ENCODE assay signal across 8 mouse cellular contexts in genomic region chr12:55354904-55355303, GRCm38 (mm10). TPM values are rescaled to one million over a fixed set of nuclear protein-coding genes. Genes with fewer than 3 reads are reported as not detected.
DNase-seq lines count a peak whose midpoint lies in the region; ATAC-seq and TF ChIP-seq lines count a peak whose summit lies in the region.

No protein-coding gene starts in this region.

- no peak for TF ChIP-seq POLR2A in kidney, adult 2 months (IDR thresholded peaks at IDR 0.05; ENCODE audit: low read depth, low read length)

- H3K27me3 ChIP-seq in E14TG2a.4 (ENCODE audit: insufficient read depth, low read length), result no peaks in the 10 kb centered on the region
- H3K27me3 ChIP-seq in forebrain, embryonic 16.5 days (replicated peaks; ENCODE audit: control insufficient read depth, insufficient read depth, low read length), result no peaks in the 10 kb centered on the region
- H3K27me3 ChIP-seq in kidney, adult 2 months (replicated peaks; ENCODE audit: control insufficient read depth, insufficient read depth, low read length), result no peaks in the 10 kb centered on the region
- H3K27me3 ChIP-seq in liver, postnatal 0 days (ENCODE audit: insufficient read depth, low read length), result peaks cover 72% of the 10 kb centered on the region

- no peak overlapping the region for H3K9ac ChIP-seq in forebrain, embryonic 16.5 days (replicated peaks; ENCODE audit: low read depth, low read length)
- H3K9ac ChIP-seq in liver, postnatal 0 days (replicated peaks), result no peak overlapping the region

- H3K27ac ChIP-seq in forebrain, embryonic 16.5 days (ENCODE audit: low read length), result no peak overlapping the region
- H3K27ac ChIP-seq in kidney, adult 2 months (ENCODE audit: insufficient read depth, low read depth, low read length), result no peak overlapping the region
- H3K27ac ChIP-seq in liver, postnatal 0 days (ENCODE audit: low read depth), result no peak overlapping the region

- H3K4me2 ChIP-seq in forebrain, embryonic 16.5 days (ENCODE audit: low read length), result no peak overlapping the region
- H3K4me2 ChIP-seq in liver, postnatal 0 days (ENCODE audit: low read depth, low read length), result no peak overlapping the region

- TF ChIP-seq CTCF in E14TG2a.4 (conservative IDR thresholded peaks at IDR 0.05; ENCODE audit: low read length), result peak; percentile 43
- TF ChIP-seq CTCF in kidney, adult 2 months (conservative IDR thresholded peaks at IDR 0.05; ENCODE audit: insufficient read depth, insufficient read length, low read depth, low read length), result peak; percentile 59
- TF ChIP-seq CTCF in liver, postnatal 0 days (IDR thresholded peaks at IDR 0.05; ENCODE audit: low read depth), result peak; percentile 68

- H3K4me3 ChIP-seq in E14TG2a.4 (replicated peaks; ENCODE audit: low read length), result no peak overlapping the region
- no peak overlapping the region for H3K4me3 ChIP-seq in forebrain, embryonic 16.5 days (replicated peaks; ENCODE audit: low read length)
- H3K4me3 ChIP-seq in kidney, adult 2 months (ENCODE audit: insufficient read depth, low read depth, low read length), result no peak overlapping the region
- no peak overlapping the region for H3K4me3 ChIP-seq in liver, postnatal 0 days (ENCODE audit: low read depth, low read length)

- no peaks in the 10 kb centered on the region for H3K9me3 ChIP-seq in E14TG2a.4 (ENCODE audit: low read length)
- H3K9me3 ChIP-seq in forebrain, embryonic 16.5 days (ENCODE audit: control insufficient read depth, low read length), result no peaks in the 10 kb centered on the region
- no peaks in the 10 kb centered on the region for H3K9me3 ChIP-seq in liver, postnatal 0 days (ENCODE audit: low read length)

- peak; percentile 86 for ATAC-seq in forebrain, embryonic 16.5 days
- ATAC-seq in liver, postnatal 0 days, result peak; percentile 36; the same call in 1 of the 2 replicates

- H3K36me3 ChIP-seq in E14TG2a.4 (ENCODE audit: insufficient read depth, low read length), result 0 out of 2 replicates have a peak, but pooled peaks cover 8% of the 10 kb centered on the region
- no peaks in the 10 kb centered on the region for H3K36me3 ChIP-seq in forebrain, embryonic 16.5 days (ENCODE audit: control insufficient read depth, insufficient read depth)
- H3K36me3 ChIP-seq in kidney, adult 2 months (ENCODE audit: control insufficient read depth, insufficient read depth, low read length), result no peaks in the 10 kb centered on the region
- no peaks in the 10 kb centered on the region for H3K36me3 ChIP-seq in liver, postnatal 0 days (replicated peaks; ENCODE audit: insufficient read depth, low read length)

- WGBS in forebrain, embryonic 16.5 days, result 48% methylated on average over 4 of the region's 4 CpGs
- WGBS in kidney, adult 2 months, result 27% methylated on average over 4 of the region's 4 CpGs
- WGBS in liver, postnatal 0 days (ENCODE audit: insufficient replicate concordance), result 36% methylated on average over 4 of the region's 4 CpGs

- DNase-seq in A20 (ENCODE audit: low read depth, low spot score), result peak; percentile 62
- DNase-seq in cerebellum, adult 11 months, result peak; percentile 12
- peak; percentile 63 for DNase-seq in kidney, adult 2 months
- DNase-seq in liver, postnatal 0 days, result peak; percentile 25
- peak; percentile 64 for DNase-seq in retina, postnatal 1 day
- DNase-seq in urinary bladder, postnatal 36 days (ENCODE audit: low spot score in 2 of 2), result no peak

- no peak for TF ChIP-seq EP300 in liver, postnatal 0 days (IDR thresholded peaks at IDR 0.05; ENCODE audit: low read depth)

- no peaks in the 10 kb centered on the region for H3K4me1 ChIP-seq in E14TG2a.4 (replicated peaks; ENCODE audit: low read depth, low read length)
- no peaks in the 10 kb centered on the region for H3K4me1 ChIP-seq in forebrain, embryonic 16.5 days (replicated peaks; ENCODE audit: control insufficient read depth, insufficient read depth, low read length)
- H3K4me1 ChIP-seq in kidney, adult 2 months (ENCODE audit: control insufficient read depth, insufficient read depth, low read length), result no peaks in the 10 kb centered on the region
- H3K4me1 ChIP-seq in liver, postnatal 0 days (ENCODE audit: insufficient read depth), result no peaks in the 10 kb centered on the region

RNA-seq across cellular contexts. Expression of gene Psma6, which starts 29.1 kb away (rescaled TPM):
- 434 and 452 TPM in 2 replicates for polyA plus RNA-seq in forebrain, embryonic 16.5 days (2015; fragmentation: Nextera tagmentation; extraction: Ambion mirVana)
- polyA plus RNA-seq in kidney, adult 2 months (2012; rRNA removed), result 48.5 and 80.2 TPM in 2 replicates
- 177 and 184 TPM in 2 replicates for polyA plus RNA-seq in liver, postnatal 0 days (2015; fragmentation: Nextera tagmentation; extraction: Ambion mirVana)

RNA-seq across cellular contexts. Expression of gene Ppp2r3c, which starts 52.1 kb away (rescaled TPM):
- polyA plus RNA-seq in forebrain, embryonic 16.5 days (2015; fragmentation: Nextera tagmentation; extraction: Ambion mirVana), result 23.2 and 23.7 TPM in 2 replicates
- polyA plus RNA-seq in kidney, adult 2 months (2012; rRNA removed), result 1.9 and 3.0 TPM in 2 replicates
- polyA plus RNA-seq in liver, postnatal 0 days (2015; fragmentation: Nextera tagmentation; extraction: Ambion mirVana), result 4.3 TPM in 2 replicates

RNA-seq across cellular contexts. Expression of gene 1110008L16Rik, which starts 55.5 kb away (rescaled TPM):
- 12.2 and 13.3 TPM in 2 replicates for polyA plus RNA-seq in forebrain, embryonic 16.5 days (2015; fragmentation: Nextera tagmentation; extraction: Ambion mirVana)
- 12.5 and 13.2 TPM in 2 replicates for polyA plus RNA-seq in kidney, adult 2 months (2012; rRNA removed)
- 5.5 and 5.9 TPM in 2 replicates for polyA plus RNA-seq in liver, postnatal 0 days (2015; fragmentation: Nextera tagmentation; extraction: Ambion mirVana)

Comparison
In these comparisons a context has a peak if more than half of its experiments do, and no peak if none do; other contexts are left out.
1. DNase-seq: peak in A20 (single experiment), cerebellum, adult 11 months (single experiment), kidney, adult 2 months (single experiment), liver, postnatal 0 days (single experiment) and retina, postnatal 1 day (single experiment); none in urinary bladder, postnatal 36 days (0 of 2).
2. Peak in every context shown above with its lines, with median percentiles within 50 percentile points of each other: CTCF ChIP-seq.